Mouse (Mus musculus) monocyte, adult 5-6 weeks (primary cell): ENCODE results near the gene Anapc13. TPM values are rescaled to one million over a fixed set of nuclear protein-coding genes. Genes with fewer than 3 reads are reported as not detected.

ENCODE experiments used
- ATAC-seq: fragments of 153-309, 156-312 bp; replicated peaks from 2 replicates; pipeline ENCODE4 v1.8.0; 2017; ENCODE audit warnings: mild to moderate bottlenecking; ENCODE audit not compliant: low TSS enrichment, insufficient number of reproducible peaks, severe bottlenecking, poor library complexity, low FRiP score
- total RNA-seq: library from RNA; stranded (forward); fragments of 200-1000, 200-491, 200-594 nt; gene quantifications from 3 replicates; pipeline ENCODE4 v1.2.3, GENCODE M21; 2017

Anapc13 gene
- total RNA-seq, 1 experiment from 2014 or later: 69.2 TPM

DNA sequence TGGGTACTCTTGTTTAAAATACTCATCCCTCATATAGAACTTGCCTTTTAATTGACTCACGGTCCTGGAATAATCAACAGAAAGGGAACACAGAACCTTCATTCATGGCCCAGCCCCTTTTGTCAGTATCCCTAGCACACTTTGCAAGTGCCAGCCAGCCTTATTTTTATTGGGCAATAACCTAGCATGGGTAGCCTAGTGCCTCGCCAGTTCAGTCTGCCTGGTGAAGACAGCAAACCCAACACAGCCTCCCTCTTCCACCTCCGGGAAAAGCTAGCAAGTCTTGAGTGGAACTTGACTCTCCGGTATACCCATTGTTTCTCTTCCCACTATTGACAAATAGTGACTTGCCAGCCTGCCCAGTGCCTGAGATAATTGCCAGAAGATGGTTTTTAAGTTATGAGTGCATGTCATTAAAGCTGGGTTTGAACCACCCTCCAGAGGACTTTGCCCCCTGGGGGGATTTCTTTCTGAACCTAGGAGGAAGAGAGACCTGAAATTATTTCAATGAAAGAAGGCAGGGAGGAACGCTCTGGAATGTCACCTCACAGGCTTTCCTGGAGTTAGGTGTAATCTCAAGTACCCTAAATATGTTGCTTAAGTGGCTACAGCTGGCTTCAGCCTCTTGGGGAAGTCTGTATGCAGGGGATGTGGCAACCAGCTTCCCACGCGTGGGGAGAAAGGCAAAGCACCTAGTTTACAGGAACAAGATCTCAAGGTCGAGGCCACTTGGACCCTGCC is 30.4 kb downstream of the Anapc13 start:
- no peak for ATAC-seq

GRCm38 (mm10) chr9:102668115-102668514 is 42.0 kb downstream of the Anapc13 start:
- no peak for ATAC-seq

- ATAC-seq: no peak
Measured at GRCm38 (mm10) chr9:102668906-102669305, 42.8 kb downstream of the Anapc13 start.

DNA sequence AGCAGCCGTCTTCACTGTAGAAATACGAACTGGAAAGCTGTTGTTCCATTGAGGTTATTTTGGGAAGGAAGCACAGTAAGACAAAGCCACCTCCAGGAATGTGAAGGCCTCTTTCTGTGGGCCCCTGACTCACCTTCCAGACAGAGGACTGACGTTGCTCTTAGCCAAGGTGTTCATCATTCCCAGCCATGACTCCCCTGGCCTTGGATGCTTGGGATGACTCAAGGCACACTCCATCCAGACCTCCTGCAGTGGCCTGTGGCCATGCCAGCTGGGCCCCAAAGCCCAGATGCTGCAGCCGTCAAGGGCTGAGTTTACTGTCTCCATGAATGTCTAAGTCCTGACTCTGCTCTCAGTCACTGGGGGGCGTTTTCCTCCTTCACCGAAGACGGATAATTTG is 47.3 kb downstream of the Anapc13 start:
- ATAC-seq: no peak

DNA sequence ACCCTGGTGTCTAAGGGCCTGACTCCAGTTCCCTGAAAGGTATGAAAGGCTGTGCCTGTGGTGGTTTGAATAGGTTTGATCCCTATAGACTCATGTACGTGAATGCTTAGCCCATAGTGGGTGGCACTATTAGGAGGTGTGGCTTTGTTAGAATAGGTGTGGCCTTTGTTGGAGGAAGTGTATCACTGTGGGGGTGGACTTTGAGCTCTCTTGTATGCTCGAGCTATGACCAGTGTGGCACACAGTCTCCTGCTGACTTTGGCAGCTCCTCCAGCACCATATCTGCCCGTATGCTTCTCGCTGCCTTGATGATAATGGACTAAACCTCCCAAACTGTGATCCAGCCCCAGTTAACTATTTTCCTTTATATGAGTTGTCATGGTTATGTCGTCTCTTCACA is 49.8 kb downstream of the Anapc13 start:
- no peak for ATAC-seq

DNA sequence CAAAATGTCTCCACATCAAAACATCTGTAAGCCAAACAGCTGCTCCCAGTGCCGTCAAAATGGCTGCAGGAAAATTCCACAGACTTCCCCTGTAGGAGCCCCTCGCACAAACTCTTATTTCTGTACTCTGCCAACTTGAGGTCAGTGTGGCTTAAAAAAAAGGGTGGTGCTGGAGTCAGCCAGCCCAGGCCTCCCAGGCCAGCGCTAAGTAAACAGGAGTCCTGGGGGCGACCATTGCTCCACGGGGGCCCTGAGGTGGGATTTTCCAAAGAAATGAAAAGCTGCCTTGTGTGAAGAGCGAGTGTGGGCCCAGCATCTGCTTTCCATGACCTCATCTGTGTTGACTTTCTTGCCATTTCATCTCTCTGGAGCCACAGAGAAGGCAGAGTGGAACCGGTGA is 55.4 kb downstream of the Anapc13 start:
- no peak for ATAC-seq

Other genes with a start within 250 kb of the Anapc13 start
- not detected in 3 replicates for gene Ky, start 120.5 kb upstream of the Anapc13 start, total RNA-seq
- gene Cep63, start 238 bp downstream of the Anapc13 start, total RNA-seq: 38.0 to 39.8 TPM (median 38.2 TPM) in 3 replicates
- 1.9 TPM in 1 of 3 replicates, not detected in the others for gene Amotl2, start 90.4 kb downstream of the Anapc13 start, total RNA-seq
- 1.4 to 1.7 TPM in 2 of 3 replicates, not detected in the other for gene Ryk, start 208.6 kb downstream of the Anapc13 start, total RNA-seq